Mouse (Mus musculus) naive thymus-derived CD4-positive, alpha-beta T cell, adult 2 months (primary cell): ENCODE measurements at regions not wholly inside any gene's neighbourhood (a gene's known extent, or its start where the extent isn't known, plus 50 kb on each side); places are given as distances from the start of the nearest gene placed in this dataset.

Experiments
- DNase-seq: peaks from one replicate; pipeline ENCODE4 v3.0.0-alpha.2; 2011; ENCODE audit warnings: low read depth

- no peak for DNase-seq
Measured at GRCm38 (mm10) chr3:144012820-144013219, 192.2 kb downstream of the Lmo4 start.

DNA sequence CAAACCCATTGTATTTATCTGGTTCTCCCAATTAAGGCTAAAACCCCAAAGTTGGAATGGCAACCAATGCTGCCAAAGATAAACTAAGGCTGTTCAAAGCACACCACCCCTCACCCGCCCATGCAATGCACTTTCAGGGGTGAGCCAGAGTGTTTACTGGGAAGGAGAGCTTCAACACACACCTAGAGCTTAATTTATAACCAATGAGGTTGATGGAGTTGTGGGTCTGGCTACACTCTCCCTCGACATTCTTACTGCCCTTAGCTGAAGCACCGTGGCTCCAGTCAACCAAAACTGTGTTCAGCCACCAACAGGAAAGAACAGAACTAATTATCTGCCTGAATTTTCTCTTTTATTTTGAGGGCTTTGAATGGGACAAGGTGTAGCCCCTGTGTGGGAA is 192.8 kb downstream of the Lmo4 start:
- no peak for DNase-seq

- no peak for DNase-seq
Measured at GRCm38 (mm10) chr3:144011456-144012025, 193.5 kb downstream of the Lmo4 start.

DNA sequence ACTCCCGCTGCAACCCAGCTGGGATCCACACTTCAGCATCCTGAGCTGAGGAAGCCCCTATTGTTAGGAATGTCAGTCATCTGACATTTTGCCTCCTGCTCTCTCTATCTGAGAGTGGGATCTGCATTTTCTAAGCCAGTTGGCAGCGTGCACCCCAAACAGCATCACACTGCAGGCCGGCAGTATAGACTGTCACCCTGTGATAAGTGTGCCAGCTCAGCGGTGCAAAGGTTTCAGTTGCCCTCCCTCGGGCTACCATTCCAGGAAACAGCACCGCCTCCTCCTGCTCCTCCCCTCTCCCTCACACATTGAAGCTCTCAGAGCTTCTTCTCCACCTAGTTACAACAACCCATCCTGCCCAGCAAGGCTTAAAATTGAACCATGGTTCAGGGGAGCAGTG is 194.5 kb downstream of the Lmo4 start:
- DNase-seq, result no peak

DNA sequence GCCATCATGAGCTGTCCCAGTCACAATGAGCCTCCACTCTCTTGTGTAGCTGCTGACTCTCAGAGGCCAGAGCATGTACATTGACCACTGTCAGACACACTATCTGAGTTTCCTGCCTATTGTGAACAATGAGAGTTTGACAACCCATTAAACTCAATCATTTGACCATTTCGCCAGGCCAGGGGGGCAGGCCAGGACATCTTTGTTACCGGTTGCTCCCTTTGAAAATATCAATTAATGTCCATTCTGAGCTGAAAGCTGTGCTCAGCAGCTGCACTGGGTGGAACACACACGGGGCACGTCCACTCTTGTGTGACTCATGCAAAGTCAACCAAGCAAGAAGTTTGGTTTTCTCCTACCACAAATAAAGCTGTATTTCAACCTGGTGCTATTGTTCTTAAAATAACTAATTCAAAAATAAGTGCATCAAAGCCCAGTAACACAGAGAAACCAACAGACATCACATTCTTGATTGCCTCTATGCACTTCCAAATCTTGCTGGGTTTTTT is 197.9 kb downstream of the Lmo4 start:
- DNase-seq, result no peak

DNA sequence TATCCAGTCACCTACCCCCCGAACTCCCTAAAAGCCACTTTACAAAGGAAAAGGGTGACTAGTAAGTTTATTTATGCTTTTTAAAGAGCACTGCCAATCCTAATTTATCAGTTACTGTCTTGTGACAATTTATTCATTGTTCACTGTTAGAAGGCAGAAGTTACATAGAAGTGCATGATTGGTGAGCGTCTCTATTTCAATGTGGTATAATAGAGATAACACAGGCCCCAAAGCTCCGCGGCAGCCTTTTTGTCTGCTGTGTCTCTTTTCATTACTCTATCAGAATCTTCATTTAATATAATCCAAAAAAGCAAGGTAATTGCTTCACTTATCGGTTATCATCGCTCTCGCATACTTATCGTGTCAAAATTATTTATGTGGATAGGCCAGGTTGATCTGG is 207.1 kb downstream of the Lmo4 start:
- no peak for DNase-seq

DNA sequence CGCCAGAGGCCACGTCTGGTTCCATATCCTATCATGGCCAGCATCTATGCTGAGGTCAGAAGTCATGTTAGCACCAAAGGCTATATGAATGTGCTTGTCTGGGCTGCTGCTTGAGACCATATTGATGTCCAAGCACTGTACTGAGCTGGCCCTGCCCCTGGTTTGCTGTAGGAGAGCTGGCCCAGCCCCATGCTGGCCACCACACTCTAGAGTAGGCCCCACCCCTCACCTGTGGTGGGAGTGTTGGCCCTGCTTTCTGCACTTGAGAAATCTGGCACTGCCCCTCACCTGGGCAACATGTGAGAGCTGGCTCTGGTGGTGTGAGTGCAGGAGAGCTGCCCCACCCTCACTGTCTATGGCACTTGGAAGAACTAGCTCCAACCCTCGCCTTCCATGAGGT is 210.0 kb downstream of the Lmo4 start:
- DNase-seq, result no peak

GRCm38 (mm10) chr3:143988991-143989390 is 216.0 kb downstream of the Lmo4 start:
- DNase-seq, result no peak

DNA sequence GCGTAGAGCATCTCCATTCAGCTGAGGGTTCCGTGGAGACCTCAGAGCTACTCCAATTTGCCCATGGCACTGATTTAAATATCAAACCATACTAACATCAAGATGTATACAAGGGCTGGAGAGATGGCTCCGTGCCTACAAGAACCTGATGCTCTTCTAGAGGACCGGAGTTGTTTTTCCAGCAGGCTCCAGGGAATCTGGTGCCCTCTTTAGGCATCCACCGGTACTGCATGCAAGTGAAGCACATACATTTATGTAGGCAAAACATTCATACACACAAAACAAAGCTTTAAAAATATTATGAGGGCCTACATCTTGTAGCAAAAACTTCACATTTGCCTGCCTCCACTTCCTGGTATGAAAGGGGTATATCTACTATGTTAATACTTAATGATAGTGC is 217.0 kb downstream of the Lmo4 start:
- DNase-seq, result no peak

GRCm38 (mm10) chr3:143986798-143987197 is 218.2 kb downstream of the Lmo4 start:
- DNase-seq, result no peak

DNA sequence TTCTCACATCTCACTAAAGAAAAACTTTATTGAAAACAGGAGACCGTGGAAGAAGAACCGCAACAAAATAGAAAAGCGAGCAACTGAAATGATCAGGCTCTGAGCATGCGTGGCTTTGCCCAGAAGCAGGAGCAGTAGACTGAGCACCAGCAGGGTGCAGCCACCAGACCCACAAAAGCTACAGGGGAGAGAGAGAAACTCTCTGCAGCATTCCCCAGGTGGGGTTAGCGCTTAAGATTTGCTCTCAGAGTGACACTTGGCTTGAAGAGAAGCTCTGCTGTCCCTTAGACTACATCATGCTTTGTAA is 218.9 kb downstream of the Lmo4 start:
- DNase-seq, result no peak

- DNase-seq, result no peak
Measured at GRCm38 (mm10) chr3:143985349-143986199, 219.4 kb downstream of the Lmo4 start.

DNA sequence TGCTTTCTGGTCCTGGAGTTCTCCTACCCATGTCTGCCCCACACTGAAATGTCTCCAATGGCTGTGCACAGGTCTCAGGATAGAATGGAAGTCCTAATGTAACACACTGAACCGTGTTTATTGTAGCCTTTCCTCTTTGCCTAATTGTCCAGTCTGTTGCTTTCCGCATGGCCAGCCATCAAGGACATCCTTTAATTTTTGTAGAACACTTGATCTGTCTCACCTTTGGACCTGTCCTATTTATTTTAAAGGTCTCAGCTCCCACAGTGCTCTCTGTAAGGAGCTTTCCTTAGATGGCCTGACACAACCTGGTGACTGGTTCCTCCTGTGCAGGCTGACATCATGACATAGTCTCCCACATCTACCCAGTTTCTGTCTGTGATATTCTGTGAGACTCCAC is 226.3 kb downstream of the Lmo4 start:
- DNase-seq, result no peak

DNA sequence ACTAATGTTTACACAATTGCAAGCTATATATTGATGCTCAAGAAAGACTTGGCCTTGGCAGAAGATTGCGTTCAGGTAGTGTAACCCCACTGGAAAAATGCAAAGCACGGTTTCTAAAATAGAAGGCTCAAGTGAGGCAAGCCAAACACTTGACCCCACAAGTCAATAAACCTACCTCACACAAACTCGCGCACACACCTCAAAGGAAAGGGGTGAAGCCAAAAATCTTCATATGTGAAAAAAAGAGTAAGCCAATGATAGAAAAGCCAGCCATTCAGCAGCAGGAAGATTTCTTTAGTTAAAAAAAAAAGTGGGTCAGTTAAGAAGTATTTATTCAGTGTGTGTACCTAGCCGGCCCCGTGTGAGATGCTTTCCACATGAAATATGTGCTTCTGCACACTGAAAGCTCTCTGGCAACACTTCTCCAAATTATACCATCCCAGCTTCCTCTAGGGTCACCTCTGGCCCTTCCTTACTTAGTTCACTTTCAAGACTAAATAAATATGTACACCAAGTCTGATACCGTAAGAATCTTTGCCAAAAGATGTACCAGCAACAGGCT is 227.1 kb downstream of the Lmo4 start:
- DNase-seq, result no peak

GRCm38 (mm10) chr3:143973582-143973981 is 231.4 kb downstream of the Lmo4 start:
- DNase-seq, result no peak

- no peak for DNase-seq
Measured at GRCm38 (mm10) chr3:143972351-143972750, 232.7 kb downstream of the Lmo4 start.

- no peak for DNase-seq
Measured at GRCm38 (mm10) chr3:143970771-143971170, 234.2 kb downstream of the Lmo4 start.

DNA sequence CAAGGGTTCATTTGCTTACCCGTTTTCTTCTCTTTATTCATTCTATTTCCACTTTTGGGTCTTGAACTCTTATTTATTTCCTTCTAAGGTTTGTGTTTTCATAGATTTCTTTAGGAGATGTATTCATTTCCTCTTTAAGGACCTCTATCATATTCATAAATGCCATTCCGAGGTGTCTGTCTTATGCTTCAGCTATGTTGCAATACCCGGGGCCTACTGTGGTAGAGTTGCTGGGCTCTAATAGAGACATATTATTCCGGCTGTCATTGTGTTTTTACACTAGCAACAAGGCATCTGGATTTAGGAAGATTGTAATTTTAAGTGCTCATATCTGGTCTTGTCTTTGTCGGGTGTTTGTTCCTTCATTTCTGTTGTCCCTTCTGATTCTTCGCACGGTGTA is 249.5 kb downstream of the Lmo4 start:
- no peak for DNase-seq

DNA sequence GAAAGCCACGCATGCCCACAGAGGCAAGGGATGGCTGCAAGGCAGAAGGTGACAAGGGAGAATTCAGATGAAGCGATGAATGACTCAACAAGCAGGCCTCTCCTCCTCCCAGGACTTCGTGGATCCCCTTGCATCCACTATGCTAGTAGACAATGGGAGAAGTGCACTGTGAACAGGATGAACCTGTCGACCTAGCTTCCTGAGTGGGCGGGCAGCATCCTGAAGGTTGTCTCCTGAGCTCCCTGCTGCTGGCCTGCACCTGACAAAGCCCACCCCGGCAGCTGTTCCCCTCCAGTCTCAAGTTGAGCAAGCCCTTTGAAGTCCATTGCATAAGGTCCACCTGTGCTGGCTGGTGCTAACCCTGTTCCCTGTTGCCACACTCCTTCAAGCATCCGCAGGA is 250.2 kb downstream of the Lmo4 start:
- no peak for DNase-seq

GRCm38 (mm10) chr3:143952289-143952688 is 252.7 kb downstream of the Lmo4 start:
- DNase-seq, result no peak

- no peak for DNase-seq
Measured at GRCm38 (mm10) chr3:143949656-143950055, 255.4 kb downstream of the Lmo4 start.

DNA sequence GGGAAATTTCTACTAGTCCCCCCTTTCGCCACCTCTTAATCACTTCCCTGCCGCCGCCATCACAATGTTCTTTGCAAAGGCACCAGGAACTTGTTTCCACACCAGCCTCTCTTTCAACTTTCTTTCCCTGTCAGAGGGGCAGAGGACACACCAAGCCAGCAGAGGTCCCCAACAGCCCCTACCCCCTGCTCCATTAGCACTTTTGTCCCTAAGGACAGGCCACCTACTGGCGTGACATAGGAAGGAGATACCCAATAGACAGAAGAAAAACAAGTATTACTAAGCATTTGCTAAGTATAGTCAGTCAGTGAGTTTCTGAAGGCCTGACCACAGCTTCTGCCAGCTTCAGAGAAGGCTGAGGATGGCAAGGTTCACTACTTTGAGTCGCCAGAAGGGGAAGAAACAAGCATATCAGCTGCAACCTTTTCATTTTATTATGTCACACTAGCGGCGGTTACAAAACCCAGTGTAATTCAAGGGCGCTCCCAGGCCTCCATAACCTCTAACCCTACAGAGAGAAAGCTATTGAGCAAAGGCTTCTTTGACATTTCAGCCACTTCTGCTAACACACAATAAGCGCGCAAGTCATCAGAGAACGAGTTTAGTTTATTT is 255.9 kb downstream of the Lmo4 start:
- DNase-seq, result no peak

GRCm38 (mm10) chr3:143947938-143948267 is 257.1 kb downstream of the Lmo4 start:
- DNase-seq, result no peak
